Mouse (Mus musculus) heart, embryonic 12.5 days (tissue): Measurements from ENCODE around the gene Disc1. TPM values are rescaled to one million over a fixed set of nuclear protein-coding genes. Genes with fewer than 3 reads are reported as not detected.

ENCODE experiments used
- ATAC-seq: fragments of 200-750 bp; cut with Nextera tagmentation; 2 replicates; pipeline ENCODE4 v1.8.0; 2017; ENCODE audit warnings: moderate TSS enrichment, moderate library complexity; ENCODE audit not compliant: insufficient number of reproducible peaks, low FRiP score
- H3K27ac ChIP-seq: fragments of 300-500 bp; sonication (generic); 2 replicates; pipeline ENCODE4 v1.5.1; 2016; ENCODE audit warnings: mild to moderate bottlenecking, moderate library complexity; ENCODE audit not compliant: poor library complexity, severe bottlenecking
- H3K27me3 ChIP-seq: fragments of 300-500 bp; sonication (generic); replicated peaks from 2 replicates; pipeline ENCODE4 v1.6.1; 2016; ENCODE audit warnings: mild to moderate bottlenecking, moderate library complexity
- H3K36me3 ChIP-seq: fragments of 300-500 bp; sonication (generic); 2 replicates; pipeline ENCODE4 v1.6.1; 2016; ENCODE audit warnings: mild to moderate bottlenecking, moderate library complexity
- H3K4me1 ChIP-seq: fragments of 300-500 bp; sonication (generic); replicated peaks from 2 replicates; pipeline ENCODE4 v1.6.1; 2016; ENCODE audit warnings: mild to moderate bottlenecking
- H3K4me2 ChIP-seq: fragments of 300-500 bp; sonication (generic); 2 replicates; pipeline ENCODE4 v1.6.1; 2016; ENCODE audit warnings: mild to moderate bottlenecking, moderate library complexity
- H3K4me3 ChIP-seq: fragments of 300-500 bp; sonication (generic); 2 replicates; pipeline ENCODE4 v1.5.1; 2016; ENCODE audit warnings: mild to moderate bottlenecking
- H3K9ac ChIP-seq: fragments of 300-500 bp; sonication (generic); 2 replicates; pipeline ENCODE4 v1.6.1; 2016; ENCODE audit warnings: mild to moderate bottlenecking, moderate library complexity
- H3K9me3 ChIP-seq: fragments of 300-500 bp; sonication (generic); replicated peaks from 2 replicates; pipeline ENCODE4 v1.6.1; 2016; ENCODE audit warnings: mild to moderate bottlenecking, moderate library complexity
- WGBS: fragments of 180-500 bp; shearing (Covaris S2); methylation state at CpG from one replicate; pipeline ENCODE4 v1.1.7; 2016; 5-methylcytosine and 5-hydroxymethylcytosine counted together
- polyA plus RNA-seq: library from polyadenylated mRNA; unstranded; fragments of >200 nt; fragmentation: Nextera tagmentation; extraction: Ambion mirVana; gene quantifications from 2 replicates; pipeline ENCODE4 v1.2.1, GENCODE M21; 2016

The Disc1 gene
- polyA plus RNA-seq, 1 experiment from 2014 or later: 2.3 TPM

- no peak for ATAC-seq
- no peak overlapping the region; the same call in 1 of the 2 replicates for H3K9ac ChIP-seq
- peak overlapping the region; percentile 91; the same call in 1 of the 2 replicates for H3K27ac ChIP-seq
- no peaks in the 10 kb centered on the region for H3K36me3 ChIP-seq
- H3K27me3 ChIP-seq: no peaks in the 10 kb centered on the region
- no peaks in the 10 kb centered on the region for H3K9me3 ChIP-seq
- peaks cover 25% of the 10 kb centered on the region for H3K4me1 ChIP-seq
- no peak overlapping the region for H3K4me3 ChIP-seq
- 80% methylated on average over 7 of the region's 7 CpGs for WGBS
- H3K4me2 ChIP-seq: no peak overlapping the region
Measured at GRCm38 (mm10) chr8:125084523-125084922, 30.5 kb downstream of the Disc1 start.

GRCm38 (mm10) chr8:125090889-125091740, 37.1 kb downstream of the Disc1 start:
- 56% methylated on average over 21 of the region's 21 CpGs for WGBS
- Histone ChIP-seq H3K36me3 (no peaks in the 10 kb centered on the region), H3K4me2 (peak overlapping the region; percentile 27; the same call in 1 of the 2 replicates), H3K27me3 (no peaks in the 10 kb centered on the region), H3K9ac (no peak overlapping the region), H3K4me3 (no peak overlapping the region), H3K4me1 (peaks cover 18% of the 10 kb centered on the region), H3K9me3 (no peaks in the 10 kb centered on the region), H3K27ac (no peak overlapping the region)
- peak; percentile 31; the same call in 1 of the 2 replicates for ATAC-seq

GRCm38 (mm10) chr8:125097140-125097539, 43.1 kb downstream of the Disc1 start:
- H3K4me3 ChIP-seq: no peak overlapping the region
- H3K4me2 ChIP-seq: no peak overlapping the region
- ATAC-seq: no peak
- no peak overlapping the region for H3K27ac ChIP-seq
- H3K9ac ChIP-seq: no peak overlapping the region
- H3K4me1 ChIP-seq: peaks cover 18% of the 10 kb centered on the region
- H3K27me3 ChIP-seq: no peaks in the 10 kb centered on the region
- 77% methylated on average over 3 of the region's 3 CpGs for WGBS
- no peaks in the 10 kb centered on the region for H3K36me3 ChIP-seq
- no peaks in the 10 kb centered on the region for H3K9me3 ChIP-seq

- H3K27ac ChIP-seq: no peak overlapping the region
- H3K4me1 ChIP-seq: peaks cover 27% of the 10 kb centered on the region
- no peaks in the 10 kb centered on the region for H3K27me3 ChIP-seq
- ATAC-seq: no peak
- H3K4me2 ChIP-seq: no peak overlapping the region
- H3K4me3 ChIP-seq: no peak overlapping the region
- H3K9ac ChIP-seq: no peak overlapping the region
- WGBS: 75% methylated on average over 5 of the region's 5 CpGs
- H3K36me3 ChIP-seq: no peaks in the 10 kb centered on the region
- H3K9me3 ChIP-seq: no peaks in the 10 kb centered on the region
Measured at GRCm38 (mm10) chr8:125098050-125098449, 44.1 kb downstream of the Disc1 start.

GRCm38 (mm10) chr8:125102303-125102702, 48.3 kb downstream of the Disc1 start:
- 0 out of 2 replicates have a peak overlapping the region, but pooled peaks have one; percentile 24 for H3K27ac ChIP-seq
- no peak overlapping the region for H3K4me3 ChIP-seq
- H3K4me1 ChIP-seq: peaks cover 28% of the 10 kb centered on the region
- 42% methylated on average over 13 of the region's 13 CpGs for WGBS
- peak overlapping the region; percentile 47 for H3K4me2 ChIP-seq
- no peaks in the 10 kb centered on the region for H3K36me3 ChIP-seq
- H3K9me3 ChIP-seq: no peaks in the 10 kb centered on the region
- no peaks in the 10 kb centered on the region for H3K27me3 ChIP-seq
- H3K9ac ChIP-seq: no peak overlapping the region
- peak; percentile 51; the same call in 1 of the 2 replicates for ATAC-seq

GRCm38 (mm10) chr8:125113171-125113570, 59.2 kb downstream of the Disc1 start:
- WGBS: 62% methylated on average over 9 of the region's 9 CpGs
- Histone ChIP-seq H3K27ac (no peak overlapping the region), H3K36me3 (no peaks in the 10 kb centered on the region), H3K27me3 (no peaks in the 10 kb centered on the region), H3K9ac (no peak overlapping the region; the same call in 1 of the 2 replicates), H3K4me2 (no peak overlapping the region), H3K4me3 (no peak overlapping the region), H3K9me3 (no peaks in the 10 kb centered on the region), H3K4me1 (peaks cover 5% of the 10 kb centered on the region; the same call in 1 of the 2 replicates)
- no peak for ATAC-seq

GRCm38 (mm10) chr8:125113831-125114230, 59.8 kb downstream of the Disc1 start:
- WGBS: 77% methylated on average over 3 of the region's 3 CpGs
- Histone ChIP-seq H3K36me3 (no peaks in the 10 kb centered on the region), H3K27me3 (no peaks in the 10 kb centered on the region), H3K9ac (no peak overlapping the region), H3K4me3 (no peak overlapping the region), H3K27ac (no peak overlapping the region), H3K4me2 (no peak overlapping the region), H3K4me1 (peaks cover 5% of the 10 kb centered on the region; the same call in 1 of the 2 replicates), H3K9me3 (no peaks in the 10 kb centered on the region)
- ATAC-seq: no peak

GRCm38 (mm10) chr8:125115321-125115720, 61.3 kb downstream of the Disc1 start:
- no peaks in the 10 kb centered on the region for H3K36me3 ChIP-seq
- no peak overlapping the region for H3K4me2 ChIP-seq
- no peak overlapping the region for H3K27ac ChIP-seq
- no peaks in the 10 kb centered on the region for H3K27me3 ChIP-seq
- no peaks in the 10 kb centered on the region for H3K9me3 ChIP-seq
- peaks cover 7% of the 10 kb centered on the region for H3K4me1 ChIP-seq
- WGBS: 70% methylated on average over 5 of the region's 5 CpGs
- H3K9ac ChIP-seq: no peak overlapping the region
- ATAC-seq: no peak
- no peak overlapping the region for H3K4me3 ChIP-seq

- Histone ChIP-seq H3K4me2 (no peak overlapping the region), H3K36me3 (no peaks in the 10 kb centered on the region), H3K9me3 (no peaks in the 10 kb centered on the region), H3K9ac (no peak overlapping the region), H3K27me3 (no peaks in the 10 kb centered on the region), H3K4me1 (peaks cover 16% of the 10 kb centered on the region), H3K27ac (no peak overlapping the region), H3K4me3 (no peak overlapping the region)
- 13% methylated on average over 2 of the region's 2 CpGs for WGBS
- no peak for ATAC-seq
Measured at GRCm38 (mm10) chr8:125116616-125117015, 62.6 kb downstream of the Disc1 start.

GRCm38 (mm10) chr8:125126482-125126881, 72.5 kb downstream of the Disc1 start:
- no peak for ATAC-seq
- H3K9me3 ChIP-seq: no peaks in the 10 kb centered on the region
- H3K4me1 ChIP-seq: peaks cover 27% of the 10 kb centered on the region
- no peak overlapping the region for H3K4me3 ChIP-seq
- H3K27ac ChIP-seq: no peak overlapping the region
- H3K27me3 ChIP-seq: no peaks in the 10 kb centered on the region
- no peak overlapping the region for H3K4me2 ChIP-seq
- WGBS: 77% methylated on average over 4 of the region's 4 CpGs
- no peaks in the 10 kb centered on the region for H3K36me3 ChIP-seq
- H3K9ac ChIP-seq: no peak overlapping the region

GRCm38 (mm10) chr8:125127621-125128020, 73.6 kb downstream of the Disc1 start:
- WGBS: 84% methylated on average over 7 of the region's 7 CpGs
- no peak overlapping the region for H3K27ac ChIP-seq
- H3K4me1 ChIP-seq: peaks cover 30% of the 10 kb centered on the region

More at GRCm38 (mm10) chr8:125127621-125128020, 73.6 kb downstream of the Disc1 start:
- Histone ChIP-seq H3K36me3 (no peaks in the 10 kb centered on the region), H3K9me3 (no peaks in the 10 kb centered on the region), H3K4me3 (no peak overlapping the region), H3K4me2 (no peak overlapping the region), H3K27me3 (no peaks in the 10 kb centered on the region), H3K9ac (no peak overlapping the region)
- no peak for ATAC-seq
